Mouse (Mus musculus) MEL (cell line): ENCODE results near the gene Bnip1. TPM values are rescaled to one million over a fixed set of nuclear protein-coding genes. Genes with fewer than 3 reads are reported as not detected.

Experiments used
- DNase-seq: peaks from one replicate; pipeline ENCODE4 v3.0.0; 2011; ENCODE audit warnings: low read depth, low spot score
- H3K27ac ChIP-seq: 2 replicates; pipeline ENCODE4 v1.5.1; 2012; ENCODE audit warnings: low read depth, mild to moderate bottlenecking, control low read depth, low read length, moderate library complexity; ENCODE audit not compliant: control insufficient read depth
- H3K27me3 ChIP-seq, 2 experiments: fragments of 150-350 bp in 1 of 2; sonication (generic) in 1 of 2; 2 replicates each; pipeline ENCODE4 v1.6.1; 2012; ENCODE audit warnings: low read length in 2 of 2, mild to moderate bottlenecking in 2 of 2, improper control_type of control experiment in 1 of 2, moderate library complexity in 1 of 2; ENCODE audit not compliant: insufficient read depth in 2 of 2, control insufficient read depth in 1 of 2
- H3K36me3 ChIP-seq, 2 experiments: 2 replicates each; pipeline ENCODE4 v1.6.1; 2012 to 2014; ENCODE audit warnings: low read length in 2 of 2, improper control_type of control experiment in 1 of 2, inconsistent platforms in 1 of 2, mild to moderate bottlenecking in 1 of 2; ENCODE audit not compliant: insufficient read depth in 2 of 2, control insufficient read depth in 1 of 2
- H3K4me1 ChIP-seq, 2 experiments: fragments of 150-350 bp in 1 of 2; sonication (generic) in 1 of 2; 2 replicates each; pipeline ENCODE4 v1.6.1; 2012; ENCODE audit warnings: low read length in 2 of 2, improper control_type of control experiment in 1 of 2, mild to moderate bottlenecking in 1 of 2; ENCODE audit not compliant: insufficient read depth in 2 of 2, control insufficient read depth in 1 of 2
- H3K4me3 ChIP-seq, 2 experiments: fragments of 150-350 bp in 1 of 2; sonication (generic) in 1 of 2; 2 replicates each; pipeline ENCODE4 v1.5.1; 2012; ENCODE audit warnings: low read depth in 2 of 2, low read length in 2 of 2, mild to moderate bottlenecking in 2 of 2, moderate library complexity in 2 of 2, control low read depth in 1 of 2, improper control_type of control experiment in 1 of 2; ENCODE audit not compliant: control insufficient read depth in 1 of 2, insufficient read depth in 1 of 2
- H3K79me2 ChIP-seq: 2 replicates; pipeline ENCODE4 v1.6.1; 2012; ENCODE audit warnings: mild to moderate bottlenecking, low read length, moderate library complexity; ENCODE audit not compliant: control insufficient read depth, poor library complexity, insufficient read depth
- H3K9ac ChIP-seq: 2 replicates; pipeline ENCODE4 v1.6.1; 2012; ENCODE audit warnings: low read depth, mild to moderate bottlenecking, control low read depth, low read length, moderate library complexity; ENCODE audit not compliant: control insufficient read depth, poor library complexity, severe bottlenecking
- H3K9me3 ChIP-seq: fragments of 150-350 bp; sonication (generic); replicated peaks from 2 replicates; pipeline ENCODE4 v1.6.1; 2012; ENCODE audit warnings: mild to moderate bottlenecking, low read length, improper control_type of control experiment, moderate library complexity; ENCODE audit not compliant: insufficient read depth
- BHLHE40 ChIP-seq: IDR thresholded peaks from 2 replicates; pipeline ENCODE4 v1.6.1; 2012; ENCODE audit warnings: low read depth, mild to moderate bottlenecking, inconsistent platforms, low read length, improper control_type of control experiment, borderline replicate concordance
- CHD1 ChIP-seq: IDR thresholded peaks from 2 replicates; pipeline ENCODE4 v1.6.1; 2012; ENCODE audit warnings: low read depth, mild to moderate bottlenecking, inconsistent platforms, low read length, improper control_type of control experiment
- GABPA ChIP-seq: IDR thresholded peaks from 2 replicates; pipeline ENCODE4 v1.6.1; 2012; ENCODE audit warnings: low read depth, mild to moderate bottlenecking, inconsistent platforms, low read length, improper control_type of control experiment, moderate library complexity
- GATA1 ChIP-seq: IDR thresholded peaks from 2 replicates; pipeline ENCODE4 v1.6.1; 2011; ENCODE audit warnings: low read depth, low read length, improper control_type of control experiment
- JUND ChIP-seq: IDR thresholded peaks from 2 replicates; pipeline ENCODE4 v1.6.1; 2011; ENCODE audit warnings: low read depth, mild to moderate bottlenecking, improper control_type of control experiment, low read length
- MYB ChIP-seq: IDR thresholded peaks from 2 replicates; pipeline ENCODE4 v1.6.1; 2011; ENCODE audit warnings: mild to moderate bottlenecking, low read depth, low read length, improper control_type of control experiment
- MYC ChIP-seq: IDR thresholded peaks from 2 replicates; pipeline ENCODE4 v1.6.1; 2011; ENCODE audit warnings: low read depth, mild to moderate bottlenecking, low read length, improper control_type of control experiment, moderate library complexity
- NELFE ChIP-seq: IDR thresholded peaks from 2 replicates; pipeline ENCODE4 v1.6.1; 2011; ENCODE audit warnings: low read depth, low read length, improper control_type of control experiment
- POLR2AphosphoS2 ChIP-seq: IDR thresholded peaks from 2 replicates; pipeline ENCODE4 v1.6.1; 2011; ENCODE audit warnings: low read length, improper control_type of control experiment
- RAD21 ChIP-seq: IDR thresholded peaks from 2 replicates; pipeline ENCODE4 v1.6.1; 2011; ENCODE audit warnings: mild to moderate bottlenecking, low read depth, low read length, improper control_type of control experiment
- SMC3 ChIP-seq: IDR thresholded peaks from 2 replicates; pipeline ENCODE4 v1.6.1; 2011; ENCODE audit warnings: low read depth, low read length, improper control_type of control experiment
- TAL1 ChIP-seq: IDR thresholded peaks from 2 replicates; pipeline ENCODE4 v1.6.1; 2012; ENCODE audit warnings: mild to moderate bottlenecking, inconsistent platforms, low read length, moderate library complexity, mixed read lengths
- TCF12 ChIP-seq: IDR thresholded peaks from 2 replicates; pipeline ENCODE4 v1.6.1; 2014; ENCODE audit warnings: low read depth, mild to moderate bottlenecking, inconsistent platforms, low read length, improper control_type of control experiment, moderate library complexity
- UBTF ChIP-seq: IDR thresholded peaks from 2 replicates; pipeline ENCODE4 v1.6.1; 2012; ENCODE audit warnings: low read depth, mild to moderate bottlenecking, inconsistent platforms, low read length, improper control_type of control experiment, moderate library complexity, borderline replicate concordance; ENCODE audit not compliant: insufficient read depth
- USF1 ChIP-seq: IDR thresholded peaks from 2 replicates; pipeline ENCODE4 v1.6.1; 2014; ENCODE audit warnings: low read depth, mild to moderate bottlenecking, inconsistent platforms, low read length, improper control_type of control experiment, moderate library complexity
- USF2 ChIP-seq, 2 experiments: IDR thresholded peaks; 2 replicates each; pipeline ENCODE4 v1.6.1; 2011 to 2012; ENCODE audit warnings: improper control_type of control experiment in 2 of 2, low read length in 2 of 2, borderline replicate concordance in 1 of 2, inconsistent platforms in 1 of 2, low read depth in 1 of 2, mild to moderate bottlenecking in 1 of 2; ENCODE audit not compliant: insufficient read depth in 1 of 2
- ZC3H11A ChIP-seq: IDR thresholded peaks from 2 replicates; pipeline ENCODE4 v1.6.1; 2012; ENCODE audit warnings: low read depth, mild to moderate bottlenecking, inconsistent platforms, low read length, improper control_type of control experiment
- ZKSCAN1 ChIP-seq: IDR thresholded peaks from 2 replicates; pipeline ENCODE4 v1.6.1; 2012; ENCODE audit warnings: low read depth, mild to moderate bottlenecking, inconsistent platforms, low read length, improper control_type of control experiment, moderate library complexity
- ZNF384 ChIP-seq: IDR thresholded peaks from 2 replicates; pipeline ENCODE4 v1.6.1; 2012; ENCODE audit warnings: low read depth, mild to moderate bottlenecking, inconsistent platforms, low read length, improper control_type of control experiment
- polyA plus RNA-seq, 2 experiments: library from polyadenylated mRNA; stranded (reverse) in 1 of 2; unstranded in 1 of 2; fragments of >175 nt in 1 of 2; fragments of >200 nt in 1 of 2; gene quantifications; 2 replicates each; pipeline versions ENCODE4 v1.2.1 to v1.2.4; 2012; ENCODE audit warnings: low replicate concordance in 2 of 2, low read depth in 1 of 2; ENCODE audit not compliant: insufficient read length in 2 of 2, insufficient read depth in 1 of 2, missing spikeins in 1 of 2
- total RNA-seq: library from RNA; depleted of rRNA; stranded (reverse); fragments of 300-350 nt; gene quantifications from 2 replicates; pipeline ENCODE4 v1.2.3, GENCODE M21; 2012

Bnip1 gene
- total and polyA plus RNA-seq, 3 experiments: 44.1 to 44.2 TPM; not detected in 1

DNA sequence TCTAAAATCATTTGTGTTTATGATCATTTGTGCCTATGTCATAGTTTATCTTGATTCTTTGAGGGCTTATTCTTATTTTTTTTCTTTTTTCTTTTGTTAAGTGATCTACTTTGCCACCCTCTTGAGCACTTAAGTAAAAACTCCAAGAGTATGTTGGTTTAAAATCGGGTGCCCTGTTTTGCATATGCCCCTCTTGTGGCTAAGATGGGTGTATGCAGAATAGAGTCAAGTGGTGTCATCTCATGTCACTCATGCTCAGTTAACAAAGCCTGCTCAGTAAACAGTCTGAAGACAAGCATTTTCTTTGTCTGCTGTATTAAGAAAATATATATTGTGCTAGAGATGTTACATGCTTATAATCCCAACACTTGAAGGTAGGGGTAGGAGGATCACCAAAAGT lies 37.6 kb upstream of the Bnip1 start:
- Histone ChIP-seq H3K9ac (no peak overlapping the region), H3K4me1 (no peaks in the 10 kb centered on the region), H3K27ac (no peak overlapping the region), H3K27me3 (no peaks in the 10 kb centered on the region)
- TF ChIP-seq RAD21 (no peak), SMC3 (no peak), ZC3H11A (no peak), GATA1 (no peak), TAL1 (no peak), ZNF384 (no peak), MYC (no peak), ZKSCAN1 (no peak), NELFE (no peak), UBTF (no peak), CHD1 (no peak), BHLHE40 (no peak), JUND (no peak), GABPA (no peak), TCF12 (no peak)
- TF ChIP-seq, all 39 proteins: peak for 0
- H3K79me2 ChIP-seq: no peaks in the 10 kb centered on the region
- DNase-seq: no peak
- no peak overlapping the region for H3K4me3 ChIP-seq
- H3K9me3 ChIP-seq: no peaks in the 10 kb centered on the region
- no peaks in the 10 kb centered on the region for H3K36me3 ChIP-seq

- peak; percentile 27 for DNase-seq
Measured at GRCm38 (mm10) chr17:26749975-26750374, 30.9 kb upstream of the Bnip1 start.

More at GRCm38 (mm10) chr17:26749975-26750374, 30.9 kb upstream of the Bnip1 start:
- Histone ChIP-seq H3K27ac (no peak overlapping the region), H3K4me1 (no peaks in the 10 kb centered on the region; a peak in 1 of 4 replicates), H3K36me3 (peaks cover 0 to 4% of the 10 kb centered on the region in 2 experiments; a peak in 1 of 4 replicates), H3K4me3 (no peak overlapping the region), H3K9ac (no peak overlapping the region), H3K79me2 (no peaks in the 10 kb centered on the region), H3K9me3 (no peaks in the 10 kb centered on the region), H3K27me3 (no peaks in the 10 kb centered on the region)
- TF ChIP-seq ZNF384 (no peak), USF2 (IDR thresholded peaks at IDR 0.05; ENCODE audit: borderline replicate concordance in 1 of 2, insufficient read depth in 1 of 2, low read depth in 1 of 2, low read length in 2 of 2) (no peak), ZC3H11A (no peak), MYB (no peak), ZKSCAN1 (no peak), GATA1 (peak; percentile 37; the same call in 1 of the 2 replicates), USF1 (no peak), POLR2AphosphoS2 (no peak)
